Mouse (Mus musculus) forebrain, embryonic 16.5 days (tissue): ENCODE measurements at regions not wholly inside any gene's neighbourhood (a gene's known extent, or its start where the extent isn't known, plus 50 kb on each side); places are given as distances from the start of the nearest gene placed in this dataset.

Experiments used
- ATAC-seq: fragments of 200-750 bp; cut with Nextera tagmentation; 2 replicates; pipeline ENCODE4 v1.8.0; 2017; ENCODE audit warnings: mild to moderate bottlenecking, moderate library complexity
- H3K27ac ChIP-seq: fragments of 300-500 bp; sonication (generic); 2 replicates; pipeline ENCODE4 v1.5.1; 2014; ENCODE audit warnings: low read length, control low read depth
- H3K27me3 ChIP-seq: fragments of 300-500 bp; sonication (generic); replicated peaks from 2 replicates; pipeline ENCODE4 v1.6.1; 2014; ENCODE audit warnings: low read length; ENCODE audit not compliant: control insufficient read depth, insufficient read depth
- H3K36me3 ChIP-seq: fragments of 300-500 bp; sonication (generic); 2 replicates; pipeline ENCODE4 v1.6.1; 2014; ENCODE audit not compliant: control insufficient read depth, insufficient read depth
- H3K4me1 ChIP-seq: fragments of 300-500 bp; sonication (generic); replicated peaks from 2 replicates; pipeline ENCODE4 v1.6.1; 2014; ENCODE audit warnings: low read length; ENCODE audit not compliant: control insufficient read depth, insufficient read depth
- H3K4me2 ChIP-seq: fragments of 300-500 bp; sonication (generic); 2 replicates; pipeline ENCODE4 v1.6.1; 2014; ENCODE audit warnings: mild to moderate bottlenecking, low read length, control low read depth
- H3K4me3 ChIP-seq: fragments of 300-500 bp; sonication (generic); replicated peaks from 2 replicates; pipeline ENCODE4 v1.5.1; 2014; ENCODE audit warnings: mild to moderate bottlenecking, low read length, control low read depth
- H3K9ac ChIP-seq: fragments of 300-500 bp; sonication (generic); replicated peaks from 2 replicates; pipeline ENCODE4 v1.6.1; 2014; ENCODE audit warnings: low read depth, low read length, control low read depth
- H3K9me3 ChIP-seq: fragments of 300-500 bp; sonication (generic); 2 replicates; pipeline ENCODE4 v1.6.1; 2016; ENCODE audit warnings: low read length; ENCODE audit not compliant: control insufficient read depth
- WGBS: fragments of 180-500 bp; shearing (Covaris S2); extraction: QIAGEN DNeasy Blood & Tissue Kit; methylation state at CpG from one replicate; pipeline ENCODE4 v1.1.7; 2014; 5-methylcytosine and 5-hydroxymethylcytosine counted together

- H3K4me2 ChIP-seq, result no peak overlapping the region
- no peaks in the 10 kb centered on the region for H3K27me3 ChIP-seq
- H3K36me3 ChIP-seq, result no peaks in the 10 kb centered on the region
- ATAC-seq, result no peak
- no peaks in the 10 kb centered on the region for H3K9me3 ChIP-seq
- no peaks in the 10 kb centered on the region for H3K4me1 ChIP-seq
- no peak overlapping the region for H3K9ac ChIP-seq
- 84% methylated on average over 1 of the region's 1 CpGs for WGBS
- no peak overlapping the region for H3K4me3 ChIP-seq
- H3K27ac ChIP-seq, result no peak overlapping the region
Observed at GRCm38 (mm10) chr14:46475945-46476344, 85.5 kb upstream of the Bmp4 start.

GRCm38 (mm10) chr14:46462967-46463366, 72.5 kb upstream of the Bmp4 start:
- Histone ChIP-seq H3K27ac (no peak overlapping the region), H3K4me2 (no peak overlapping the region), H3K4me1 (no peaks in the 10 kb centered on the region), H3K9me3 (no peaks in the 10 kb centered on the region), H3K36me3 (no peaks in the 10 kb centered on the region), H3K4me3 (no peak overlapping the region), H3K27me3 (no peaks in the 10 kb centered on the region), H3K9ac (no peak overlapping the region)
- no peak for ATAC-seq

- H3K36me3 ChIP-seq, result no peaks in the 10 kb centered on the region
- H3K27ac ChIP-seq, result no peak overlapping the region
- 73% methylated on average over 4 of the region's 4 CpGs for WGBS
- H3K4me2 ChIP-seq, result no peak overlapping the region
- no peaks in the 10 kb centered on the region for H3K4me1 ChIP-seq
- ATAC-seq, result no peak
- no peaks in the 10 kb centered on the region for H3K27me3 ChIP-seq
- H3K9me3 ChIP-seq, result no peaks in the 10 kb centered on the region
- H3K4me3 ChIP-seq, result no peak overlapping the region
- no peak overlapping the region for H3K9ac ChIP-seq
Observed at GRCm38 (mm10) chr14:46461960-46462359, 71.5 kb upstream of the Bmp4 start.

- Histone ChIP-seq H3K4me2 (no peak overlapping the region), H3K4me3 (no peak overlapping the region), H3K4me1 (no peaks in the 10 kb centered on the region), H3K9me3 (no peaks in the 10 kb centered on the region), H3K36me3 (no peaks in the 10 kb centered on the region), H3K27me3 (no peaks in the 10 kb centered on the region), H3K27ac (no peak overlapping the region), H3K9ac (no peak overlapping the region)
- 68% methylated on average over 6 of the region's 6 CpGs for WGBS
- no peak for ATAC-seq
Observed at GRCm38 (mm10) chr14:46454500-46454899, 64.0 kb upstream of the Bmp4 start.

- Histone ChIP-seq H3K4me1 (no peaks in the 10 kb centered on the region), H3K36me3 (no peaks in the 10 kb centered on the region), H3K9me3 (no peaks in the 10 kb centered on the region), H3K9ac (no peak overlapping the region), H3K27ac (no peak overlapping the region), H3K4me2 (no peak overlapping the region), H3K27me3 (no peaks in the 10 kb centered on the region), H3K4me3 (no peak overlapping the region)
- WGBS, result 92% methylated on average over 6 of the region's 6 CpGs
- no peak for ATAC-seq
Observed at GRCm38 (mm10) chr14:46441696-46442095, 51.2 kb upstream of the Bmp4 start.
